Mouse (Mus musculus) kidney, embryonic 14.5 days (tissue): ENCODE results near the gene Angptl4. TPM values are rescaled to one million over a fixed set of nuclear protein-coding genes. Genes with fewer than 3 reads are reported as not detected.
A peak's percentile ranks its signal among the peaks of the same experiment; 100 is the strongest.

Experiments used
- ATAC-seq: fragments of 200-750 bp; cut with Nextera tagmentation; 2 replicates; pipeline ENCODE4 v1.8.0; 2017; ENCODE audit warnings: moderate number of reproducible peaks, mild to moderate bottlenecking, moderate TSS enrichment, moderate library complexity; ENCODE audit not compliant: low FRiP score, low TSS enrichment
- H3K27ac ChIP-seq: fragments of 300-500 bp; sonication (generic); 2 replicates; pipeline ENCODE4 v1.5.1; 2014; ENCODE audit warnings: low read depth, mild to moderate bottlenecking, low read length, moderate library complexity, mixed read lengths
- H3K27me3 ChIP-seq: fragments of 300-500 bp; sonication (generic); 2 replicates; pipeline ENCODE4 v1.6.1; 2014; ENCODE audit warnings: mild to moderate bottlenecking, low read length; ENCODE audit not compliant: control insufficient read depth, insufficient read depth
- H3K36me3 ChIP-seq: fragments of 300-500 bp; sonication (generic); 2 replicates; pipeline ENCODE4 v1.6.1; 2014; ENCODE audit warnings: low read length, mixed read lengths; ENCODE audit not compliant: control insufficient read depth, insufficient read depth
- H3K4me1 ChIP-seq: fragments of 300-500 bp; sonication (generic); 2 replicates; pipeline ENCODE4 v1.6.1; 2014; ENCODE audit warnings: low read length, mixed read lengths; ENCODE audit not compliant: control insufficient read depth, insufficient read depth
- H3K4me2 ChIP-seq: fragments of 300-500 bp; sonication (generic); replicated peaks from 2 replicates; pipeline ENCODE4 v1.6.1; 2014; ENCODE audit warnings: low read depth, mild to moderate bottlenecking, low read length
- H3K4me3 ChIP-seq: fragments of 300-500 bp; sonication (generic); 2 replicates; pipeline ENCODE4 v1.5.1; 2014; ENCODE audit warnings: mild to moderate bottlenecking, low read length
- H3K9ac ChIP-seq: fragments of 300-500 bp; sonication (generic); 2 replicates; pipeline ENCODE4 v1.6.1; 2014; ENCODE audit warnings: low read depth, mild to moderate bottlenecking, low read length, moderate library complexity
- H3K9me3 ChIP-seq: fragments of 300-500 bp; sonication (generic); 2 replicates; pipeline ENCODE4 v1.6.1; 2016; ENCODE audit warnings: low read length; ENCODE audit not compliant: control insufficient read depth
- WGBS: fragments of 180-500 bp; shearing (Covaris S2); extraction: QIAGEN DNeasy Blood & Tissue Kit; methylation state at CpG from one replicate; pipeline ENCODE4 v1.1.7; 2014; 5-methylcytosine and 5-hydroxymethylcytosine counted together
- polyA plus RNA-seq: library from polyadenylated mRNA; unstranded; fragments of >200 nt; fragmentation: Nextera tagmentation; extraction: Ambion mirVana; gene quantifications from 2 replicates; pipeline ENCODE4 v1.2.1, GENCODE M21; 2014

Angptl4 gene
- polyA plus RNA-seq, 1 experiment from 2014 or later = 18.4 TPM

GRCm38 (mm10) chr17:33810334-33811141 is 28.9 kb upstream of the Angptl4 start, which contains the start of gene Kank3:
TSS of gene Kank3 (plus strand) at chr17:33810519.
- peaks cover 12% of the 10 kb centered on the region for H3K4me1 ChIP-seq
- peak; percentile 97 for ATAC-seq
- no peaks in the 10 kb centered on the region for H3K36me3 ChIP-seq
- peak within 1 kb of the TSS; percentile 71; the same call in 1 of the 2 replicates for H3K27ac ChIP-seq
- H3K4me2 ChIP-seq = peak within 1 kb of the TSS; percentile 89
- no peaks in the 10 kb centered on the region for H3K9me3 ChIP-seq
- under 1% methylated on average over 36 of the region's 36 CpGs for WGBS
- H3K9ac ChIP-seq = peak within 1 kb of the TSS; percentile 65
- H3K4me3 ChIP-seq = peak within 1 kb of the TSS; percentile 58
- H3K27me3 ChIP-seq = no peaks in the 10 kb centered on the region

DNA sequence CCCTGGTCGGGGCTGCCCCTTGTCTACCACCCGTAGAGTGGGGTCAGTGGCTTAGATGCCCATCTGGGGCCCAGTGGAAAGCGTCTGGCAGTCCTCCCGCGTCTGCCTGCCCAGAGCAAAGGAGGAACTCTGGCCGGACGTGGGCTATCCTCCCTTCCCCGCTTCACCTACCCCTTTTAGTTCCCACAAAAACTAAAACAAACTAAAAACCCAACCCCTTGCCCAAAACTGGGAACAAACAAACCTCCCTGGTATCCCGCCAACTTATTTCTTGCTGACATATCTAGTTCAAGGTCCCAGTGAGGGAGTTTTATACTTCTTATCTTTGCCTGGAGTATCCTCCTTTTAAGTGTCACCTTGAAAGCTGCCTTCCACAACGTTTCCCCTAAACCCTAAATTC is 26.6 kb upstream of the Angptl4 start:
- Histone ChIP-seq H3K4me1 (peaks cover 11% of the 10 kb centered on the region), H3K27ac (no peak overlapping the region), H3K9me3 (no peaks in the 10 kb centered on the region), H3K9ac (no peak overlapping the region), H3K4me2 (no peak overlapping the region), H3K36me3 (no peaks in the 10 kb centered on the region), H3K4me3 (no peak overlapping the region), H3K27me3 (no peaks in the 10 kb centered on the region)
- ATAC-seq = no peak
- WGBS = 34% methylated on average over 10 of the region's 10 CpGs

- Histone ChIP-seq H3K4me3 (no peak overlapping the region), H3K9ac (no peak overlapping the region), H3K36me3 (no peaks in the 10 kb centered on the region), H3K27me3 (no peaks in the 10 kb centered on the region), H3K4me2 (no peak overlapping the region), H3K27ac (no peak overlapping the region), H3K9me3 (no peaks in the 10 kb centered on the region), H3K4me1 (peaks cover 2% of the 10 kb centered on the region; the same call in 1 of the 2 replicates)
- ATAC-seq = no peak
- 23% methylated on average over 8 of the region's 9 CpGs for WGBS
These were observed 25.7 kb upstream of the Angptl4 start for GRCm38 (mm10) chr17:33807181-33807888.

- H3K9me3 ChIP-seq = no peaks in the 10 kb centered on the region
- H3K36me3 ChIP-seq = no peaks in the 10 kb centered on the region
- H3K4me3 ChIP-seq = no peak overlapping the region
- ATAC-seq = no peak
- H3K27ac ChIP-seq = no peak overlapping the region
- no peaks in the 10 kb centered on the region for H3K4me1 ChIP-seq
- no peak overlapping the region for H3K4me2 ChIP-seq
- H3K9ac ChIP-seq = no peak overlapping the region
- WGBS = 69% methylated on average over 1 of the region's 1 CpGs
- no peaks in the 10 kb centered on the region for H3K27me3 ChIP-seq
These were observed 23.1 kb upstream of the Angptl4 start for GRCm38 (mm10) chr17:33804745-33805144.

DNA sequence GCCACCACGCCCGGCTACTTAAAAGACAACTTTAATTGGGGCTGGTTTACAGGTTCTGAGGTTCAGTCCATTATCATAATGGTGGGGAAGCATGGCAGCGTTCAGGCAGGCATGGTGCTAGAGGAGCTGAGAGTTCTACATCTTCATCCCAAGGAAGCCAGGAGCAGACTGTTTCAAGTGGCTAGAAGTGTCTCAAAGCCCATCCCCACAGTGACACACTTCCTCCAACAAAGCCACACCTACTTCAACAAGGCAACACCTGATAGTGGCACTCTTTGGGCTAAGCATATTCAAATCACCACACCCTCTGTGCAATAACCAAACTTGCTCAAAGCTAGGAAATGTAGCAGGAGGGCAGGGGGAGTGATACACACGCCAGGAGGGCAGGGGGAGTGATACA is 22.6 kb upstream of the Angptl4 start:
- no peak overlapping the region for H3K27ac ChIP-seq
- H3K27me3 ChIP-seq = no peaks in the 10 kb centered on the region
- ATAC-seq = no peak
- no peaks in the 10 kb centered on the region for H3K9me3 ChIP-seq
- H3K4me3 ChIP-seq = no peak overlapping the region
- no peak overlapping the region for H3K9ac ChIP-seq
- no peak overlapping the region for H3K4me2 ChIP-seq
- no peaks in the 10 kb centered on the region for H3K36me3 ChIP-seq
- no peaks in the 10 kb centered on the region for H3K4me1 ChIP-seq
- 59% methylated on average over 4 of the region's 4 CpGs for WGBS

DNA sequence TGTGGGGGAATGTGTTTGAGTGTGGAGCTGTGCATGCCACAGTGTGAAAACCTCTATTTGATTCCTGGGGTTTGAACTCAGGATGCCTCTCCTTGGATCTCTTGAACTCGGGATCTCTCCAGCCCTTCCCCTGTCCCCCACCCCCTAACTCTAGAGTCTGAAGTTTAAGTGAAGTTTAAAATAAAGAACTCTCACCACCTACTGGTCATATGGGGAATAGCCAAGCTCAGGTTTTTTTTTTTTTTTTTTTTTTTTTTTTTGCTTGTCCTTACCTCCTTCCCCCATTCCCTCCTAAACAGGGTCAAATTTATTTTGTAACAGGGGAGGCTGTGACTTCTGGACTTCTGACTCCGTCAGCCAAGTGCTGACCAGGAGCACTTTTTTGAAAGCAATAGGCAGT is 20.6 kb upstream of the Angptl4 start:
- Histone ChIP-seq H3K9me3 (no peaks in the 10 kb centered on the region), H3K9ac (no peak overlapping the region), H3K27ac (no peak overlapping the region), H3K4me3 (no peak overlapping the region), H3K4me2 (no peak overlapping the region), H3K4me1 (no peaks in the 10 kb centered on the region), H3K36me3 (no peaks in the 10 kb centered on the region), H3K27me3 (no peaks in the 10 kb centered on the region)
- no peak for ATAC-seq
- WGBS = 2% methylated on average over 2 of the region's 2 CpGs

GRCm38 (mm10) chr17:33799277-33799676 is 17.6 kb upstream of the Angptl4 start:
- Histone ChIP-seq H3K27ac (no peak overlapping the region), H3K27me3 (no peaks in the 10 kb centered on the region), H3K9ac (no peak overlapping the region), H3K4me1 (no peaks in the 10 kb centered on the region), H3K36me3 (no peaks in the 10 kb centered on the region), H3K4me3 (no peak overlapping the region), H3K4me2 (no peak overlapping the region), H3K9me3 (no peaks in the 10 kb centered on the region)
- WGBS = 55% methylated on average over 1 of the region's 1 CpGs
- ATAC-seq = no peak

DNA sequence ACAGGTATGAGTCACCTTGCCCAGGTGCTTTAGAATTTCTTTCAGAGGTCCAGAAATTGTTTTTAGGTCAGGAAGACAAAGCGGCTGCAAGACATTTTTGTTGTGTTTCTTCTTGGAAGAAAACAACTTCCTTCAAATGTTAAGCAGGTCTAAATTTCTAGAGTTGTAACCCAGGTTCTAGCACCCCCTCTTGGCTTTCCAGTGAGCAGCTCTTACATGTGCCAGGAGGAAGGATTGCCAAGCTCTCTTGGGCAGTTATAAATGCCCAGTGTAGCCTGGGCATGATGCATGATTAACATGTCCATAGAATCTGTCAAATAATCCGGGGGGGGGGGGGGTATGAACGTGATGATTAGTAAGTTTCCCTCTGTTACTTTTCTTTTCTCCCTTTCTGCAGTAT is 16.7 kb upstream of the Angptl4 start:
- H3K36me3 ChIP-seq = no peaks in the 10 kb centered on the region
- no peaks in the 10 kb centered on the region for H3K9me3 ChIP-seq
- no peaks in the 10 kb centered on the region for H3K4me1 ChIP-seq
- H3K4me2 ChIP-seq = no peak overlapping the region
- 50% methylated on average over 3 of the region's 3 CpGs for WGBS
- no peak overlapping the region for H3K4me3 ChIP-seq
- H3K9ac ChIP-seq = no peak overlapping the region
- ATAC-seq = no peak
- H3K27me3 ChIP-seq = no peaks in the 10 kb centered on the region
- H3K27ac ChIP-seq = no peak overlapping the region

DNA sequence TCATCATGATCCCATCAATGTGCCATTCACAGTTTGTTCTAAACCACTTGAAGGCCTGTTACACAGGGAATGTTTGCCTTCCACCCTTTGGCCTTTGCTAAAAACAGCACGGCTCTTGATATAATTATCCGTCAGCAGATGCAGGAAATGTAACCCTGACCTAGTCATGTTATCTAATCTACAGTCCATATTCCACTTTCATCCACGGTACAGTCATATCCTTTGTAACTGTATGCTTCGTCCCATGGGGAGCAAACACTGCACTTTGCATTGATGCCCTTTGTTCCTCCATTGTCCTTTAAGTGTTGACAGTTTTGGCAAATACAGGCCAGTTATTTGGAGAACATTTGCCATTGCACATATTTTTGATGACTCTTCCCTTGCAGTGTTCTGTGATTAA is 7.1 kb upstream of the Angptl4 start:
- H3K9me3 ChIP-seq = no peaks in the 10 kb centered on the region
- WGBS = 65% methylated on average over 4 of the region's 4 CpGs
- ATAC-seq = no peak

More for the DNA sequence above, 7.1 kb upstream of the Angptl4 start:
- H3K4me3 ChIP-seq = no peak overlapping the region
- no peak overlapping the region for H3K9ac ChIP-seq
- H3K27me3 ChIP-seq = no peaks in the 10 kb centered on the region
- no peak overlapping the region for H3K27ac ChIP-seq
- no peaks in the 10 kb centered on the region for H3K4me1 ChIP-seq
- no peaks in the 10 kb centered on the region for H3K36me3 ChIP-seq
- H3K4me2 ChIP-seq = no peak overlapping the region
